ENCODE assay signal across 8 mouse cellular contexts in the genomic region with DNA sequence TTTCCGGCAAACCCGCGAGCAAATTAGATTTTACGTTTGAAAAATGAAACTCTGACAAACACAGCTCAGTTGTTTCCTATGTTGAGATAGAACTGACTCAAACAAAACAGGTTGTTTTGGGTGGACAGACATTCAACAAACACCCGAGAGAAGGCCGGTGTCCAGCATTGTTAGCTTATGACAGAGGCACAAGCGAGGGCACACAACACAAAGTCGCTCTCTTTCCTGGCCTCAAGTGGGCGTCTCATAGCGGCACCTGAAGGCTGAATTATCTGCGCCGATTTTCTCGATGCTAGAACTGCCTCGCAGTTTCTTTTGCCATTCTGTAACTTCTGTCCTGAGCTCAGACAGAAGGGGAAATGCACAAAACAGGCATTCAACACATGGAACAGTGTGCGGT. TPM values are rescaled to one million over a fixed set of nuclear protein-coding genes. Genes with fewer than 3 reads are reported as not detected.
A peak's percentile ranks its signal among the peaks of the same experiment; 100 is the strongest.
DNase-seq lines count a peak whose midpoint lies in the region; ATAC-seq and TF ChIP-seq lines count a peak whose summit lies in the region.

No protein-coding gene starts in this region.

- peaks cover 50% of the 10 kb centered on the region for H3K27me3 ChIP-seq in forebrain, embryonic 10.5 days (ENCODE audit: poor library complexity, severe bottlenecking)
- peaks cover 31% of the 10 kb centered on the region for H3K27me3 ChIP-seq in intestine, embryonic 15.5 days (replicated peaks)
- peaks cover 21% of the 10 kb centered on the region for H3K27me3 ChIP-seq in liver, postnatal 0 days (ENCODE audit: insufficient read depth, low read length)
- no peaks in the 10 kb centered on the region for H3K27me3 ChIP-seq in small intestine, adult 2 months (ENCODE audit: control insufficient read depth, insufficient read depth, low read length)

- TF ChIP-seq EP300 in liver, postnatal 0 days (IDR thresholded peaks at IDR 0.05; ENCODE audit: low read depth), result no peak

- H3K9me3 ChIP-seq in ES-E14 (ENCODE audit: control insufficient read depth, insufficient read depth, low read depth, low read length), result no peaks in the 10 kb centered on the region
- H3K9me3 ChIP-seq in forebrain, embryonic 10.5 days, result no peaks in the 10 kb centered on the region
- no peaks in the 10 kb centered on the region for H3K9me3 ChIP-seq in intestine, embryonic 15.5 days
- no peaks in the 10 kb centered on the region for H3K9me3 ChIP-seq in liver, postnatal 0 days (ENCODE audit: low read length)

- 0 out of 2 replicates have a peak, but pooled peaks have one; percentile 45 for ATAC-seq in intestine, embryonic 15.5 days
- no peak for ATAC-seq in liver, postnatal 0 days

- H3K4me1 ChIP-seq in ES-E14 (ENCODE audit: control insufficient read depth in 2 of 2, insufficient read depth in 2 of 2, low read length in 2 of 2, poor library complexity in 1 of 2), result 0 out of 4 replicates have a peak, but pooled peaks cover 2% of the 10 kb centered on the region in 2 experiments
- peaks cover 22% of the 10 kb centered on the region for H3K4me1 ChIP-seq in forebrain, embryonic 10.5 days
- peaks cover 3% of the 10 kb centered on the region; the same call in 1 of the 2 replicates for H3K4me1 ChIP-seq in intestine, embryonic 15.5 days (replicated peaks)
- peaks cover 5% of the 10 kb centered on the region; the same call in 1 of the 2 replicates for H3K4me1 ChIP-seq in liver, postnatal 0 days (ENCODE audit: insufficient read depth)
- no peaks in the 10 kb centered on the region for H3K4me1 ChIP-seq in small intestine, adult 2 months (ENCODE audit: control insufficient read depth, insufficient read depth, insufficient read length, low read length)

- H3K27ac ChIP-seq in ES-E14 (ENCODE audit: insufficient read depth, low read depth, low read length, poor library complexity, severe bottlenecking), result no peak overlapping the region
- no peak overlapping the region for H3K27ac ChIP-seq in forebrain, embryonic 10.5 days
- H3K27ac ChIP-seq in intestine, embryonic 15.5 days, result no peak overlapping the region
- no peak overlapping the region for H3K27ac ChIP-seq in liver, postnatal 0 days (ENCODE audit: low read depth)
- no peak overlapping the region for H3K27ac ChIP-seq in small intestine, adult 2 months (ENCODE audit: insufficient read depth, low read depth, low read length)

- no peak for TF ChIP-seq POLR2A in small intestine, adult 2 months (IDR thresholded peaks at IDR 0.05; ENCODE audit: low read depth, low read length)

- in situ Hi-C loops in ES-E14 (cut with MboI; ENCODE audit: low sequenced_read_pairs in 2 of 2, unreplicated experiment in 2 of 2), result no loop called here

- no peaks in the 10 kb centered on the region for H3K36me3 ChIP-seq in ES-E14 (ENCODE audit: control insufficient read depth, insufficient read depth, low read length, poor library complexity, severe bottlenecking)
- no peaks in the 10 kb centered on the region for H3K36me3 ChIP-seq in forebrain, embryonic 10.5 days (replicated peaks)
- H3K36me3 ChIP-seq in intestine, embryonic 15.5 days, result no peaks in the 10 kb centered on the region
- H3K36me3 ChIP-seq in liver, postnatal 0 days (replicated peaks; ENCODE audit: insufficient read depth, low read length), result no peaks in the 10 kb centered on the region
- no peaks in the 10 kb centered on the region for H3K36me3 ChIP-seq in small intestine, adult 2 months (ENCODE audit: control insufficient read depth, insufficient read depth, low read length)

- DNase-seq in ES-E14 (ENCODE audit: low read depth, low spot score), result peak; percentile 13
- peak; percentile 13 to 17 for DNase-seq in adrenal gland, postnatal 36 days
- peak; percentile 33 for DNase-seq in forebrain, embryonic 10.5 days (ENCODE audit: extremely low spot score, low spot score)
- DNase-seq in liver, postnatal 0 days, result no peak
- no peak for DNase-seq in frontal cortex, postnatal 25 days (ENCODE audit: low spot score in 2 of 2)
- DNase-seq in c-Kit-positive CD71-positive TER-119-positive erythroid progenitor cells, embryonic 14.5 days (ENCODE audit: low spot score), result no peak

- no peak overlapping the region for H3K9ac ChIP-seq in ES-E14 (ENCODE audit: insufficient read depth, low read depth, low read length, poor library complexity, severe bottlenecking)
- no peak overlapping the region for H3K9ac ChIP-seq in intestine, embryonic 15.5 days
- H3K9ac ChIP-seq in liver, postnatal 0 days (replicated peaks), result no peak overlapping the region

- no peak for TF ChIP-seq CTCF in liver, postnatal 0 days (IDR thresholded peaks at IDR 0.05; ENCODE audit: low read depth)
- no peak for TF ChIP-seq CTCF in small intestine, adult 2 months (IDR thresholded peaks at IDR 0.05; ENCODE audit: extremely low read depth, insufficient read length, insufficient replicate concordance, low read depth, low read length)

- peak overlapping the region; percentile 97 for H3K4me2 ChIP-seq in intestine, embryonic 15.5 days (replicated peaks)
- peak overlapping the region; percentile 75 for H3K4me2 ChIP-seq in liver, postnatal 0 days (ENCODE audit: low read depth, low read length)

- peak overlapping the region; percentile 67 to 87 for H3K4me3 ChIP-seq in ES-E14 (ENCODE audit: insufficient read depth in 1 of 2, low read depth in 1 of 2, low read length in 2 of 2, poor library complexity in 1 of 2, severe bottlenecking in 1 of 2)
- peak overlapping the region; percentile 63 for H3K4me3 ChIP-seq in forebrain, embryonic 10.5 days
- H3K4me3 ChIP-seq in intestine, embryonic 15.5 days (replicated peaks), result peak overlapping the region; percentile 67
- peak overlapping the region; percentile 61 for H3K4me3 ChIP-seq in liver, postnatal 0 days (ENCODE audit: low read depth, low read length)
- H3K4me3 ChIP-seq in small intestine, adult 2 months (ENCODE audit: low read depth, low read length), result peak overlapping the region; percentile 97

- WGBS in forebrain, embryonic 10.5 days, result under 1% methylated on average over 15 of the region's 15 CpGs
- 2% methylated on average over 15 of the region's 15 CpGs for WGBS in intestine, embryonic 15.5 days
- 1% methylated on average over 15 of the region's 15 CpGs for WGBS in liver, postnatal 0 days (ENCODE audit: insufficient replicate concordance)
- under 1% methylated on average over 15 of the region's 15 CpGs for WGBS in small intestine, adult 2 months

TF ChIP-seq in ES-E14, 5 proteins besides CTCF, POLR2A, EP300 and RAD21:
- TF ChIP-seq MAFK (IDR thresholded peaks at IDR 0.05; ENCODE audit: insufficient read depth, low read depth, low read length) (no peak), CHD2 (IDR thresholded peaks at IDR 0.05; ENCODE audit: low read depth, low read length) (no peak), ZNF384 (IDR thresholded peaks at IDR 0.05; ENCODE audit: low read depth, low read length) (no peak), ZC3H11A (IDR thresholded peaks at IDR 0.05; ENCODE audit: borderline replicate concordance, low read depth, low read length) (no peak), HCFC1 (IDR thresholded peaks at IDR 0.05; ENCODE audit: borderline replicate concordance, insufficient read depth, low read length) (no peak)

RNA-seq across cellular contexts. Expression of a gene that starts 0.8 kb away (rescaled TPM):
- 0.36 and 0.53 TPM in 2 replicates for total RNA-seq in ES-E14 (2012; rRNA removed)
- total RNA-seq in adrenal gland, postnatal 36 days (2021), result 1 to 10 TPM; 1.8 to 9.1 TPM
- polyA plus RNA-seq in forebrain, embryonic 10.5 days (2016; fragmentation: Nextera tagmentation; extraction: Ambion mirVana), result 2.8 and 2.9 TPM in 2 replicates
- polyA plus RNA-seq in intestine, embryonic 15.5 days (2015; fragmentation: Nextera tagmentation; extraction: Ambion mirVana), result 0.88 and 1.1 TPM in 2 replicates
- polyA plus RNA-seq in liver, postnatal 0 days (2015; fragmentation: Nextera tagmentation; extraction: Ambion mirVana), result 0.13 and 0.18 TPM in 2 replicates
- polyA plus RNA-seq in small intestine, adult 2 months (2012; rRNA removed), result 2.3 and 3.6 TPM in 2 replicates

Comparison
In these comparisons a context has a peak if more than half of its experiments do, and no peak if none do; other contexts are left out.
1. DNase-seq: peak in ES-E14 (single experiment), adrenal gland, postnatal 36 days (2 of 2) and forebrain, embryonic 10.5 days (single experiment); none in liver, postnatal 0 days (single experiment), frontal cortex, postnatal 25 days (0 of 2) and c-Kit-positive CD71-positive TER-119-positive erythroid progenitor cells, embryonic 14.5 days (single experiment).
2. Peak in every context shown above with its lines, with median percentiles within 50 percentile points of each other: H3K4me3 ChIP-seq.